Mouse (Mus musculus) stomach, postnatal 0 days (tissue): ENCODE measurements around the gene Atox1.

ENCODE experiments used
- CTCF ChIP-seq: IDR thresholded peaks from 2 replicates; pipeline ENCODE4 v1.5.1; 2016; ENCODE audit warnings: antibody characterized with exemption, low read depth, mild to moderate bottlenecking, moderate library complexity
- EP300 ChIP-seq: optimal IDR thresholded peaks from 2 replicates; pipeline ENCODE3; 2016; ENCODE audit warnings: antibody characterized with exemption

GRCm38 (mm10) chr11:55424746-55425360 is 36.2 kb downstream of the Atox1 start:
- TF ChIP-seq EP300 (no peak), CTCF (no peak)
